ENCODE assay signal across 18 mouse cellular contexts in genomic region chr11:99333426-99333825, GRCm38 (mm10). TPM values are rescaled to one million over a fixed set of nuclear protein-coding genes. Genes with fewer than 3 reads are reported as not detected.
DNase-seq lines count a peak whose midpoint lies in the region; ATAC-seq lines count a peak whose summit lies in the region.
"Had no signal": no experiment of that assay in that cellular context is flagged by ENCODE, and none has a peak within 500 bp of the region (broad histone marks: within the 10 kb centered on the region; RNA-seq: fewer than 3 reads in every experiment).

No protein-coding gene starts in this region.

- H3K36me3 ChIP-seq in kidney, embryonic 16.5 days (ENCODE audit: insufficient read depth, low read length): no peaks in the 10 kb centered on the region
- no peaks in the 10 kb centered on the region for H3K36me3 ChIP-seq in liver, embryonic 11.5 days (ENCODE audit: control insufficient read depth, insufficient read depth, low read length)
- H3K36me3 ChIP-seq: liver, embryonic 15.5 days; neural tube, embryonic 12.5 days had no signal

- H3K4me1 ChIP-seq in kidney, embryonic 16.5 days (ENCODE audit: insufficient read depth, low read length): no peaks in the 10 kb centered on the region
- H3K4me1 ChIP-seq in liver, embryonic 11.5 days (replicated peaks; ENCODE audit: control insufficient read depth, insufficient read depth, low read length): no peaks in the 10 kb centered on the region
- H3K4me1 ChIP-seq: liver, embryonic 15.5 days; neural tube, embryonic 12.5 days had no signal

- H3K9me3 ChIP-seq in kidney, embryonic 16.5 days (ENCODE audit: low read length): no peaks in the 10 kb centered on the region
- no peaks in the 10 kb centered on the region for H3K9me3 ChIP-seq in liver, embryonic 11.5 days (ENCODE audit: control insufficient read depth, low read length)
- H3K9me3 ChIP-seq: liver, embryonic 15.5 days; neural tube, embryonic 12.5 days had no signal

- WGBS in kidney, embryonic 16.5 days: 38% methylated on average over 13 of the region's 13 CpGs
- WGBS in liver, embryonic 11.5 days: 75% methylated on average over 13 of the region's 13 CpGs

- DNase-seq in kidney, postnatal 4 days: peak; percentile 51
- peak; percentile 24 to 33 for DNase-seq in frontal cortex, postnatal 10 days (ENCODE audit: low spot score in 2 of 2)
- peak; percentile 62 for DNase-seq in layer of hippocampus, adult 9-10 months (ENCODE audit: low spot score)
- DNase-seq in left cerebral cortex, postnatal 36 days (ENCODE audit: low spot score in 2 of 2): peak; percentile 16 to 47
- DNase-seq in liver, embryonic 11.5 days (ENCODE audit: low spot score): no peak
- no peak for DNase-seq in thymus, adult 18-20 months
- no peak for DNase-seq in thymus, postnatal 0 days (ENCODE audit: low spot score)
- DNase-seq: gastrocnemius, postnatal 36 days had no signal

- no peak overlapping the region for H3K4me3 ChIP-seq in kidney, embryonic 16.5 days (ENCODE audit: low read length)
- no peak overlapping the region for H3K4me3 ChIP-seq in liver, embryonic 11.5 days (ENCODE audit: low read depth, low read length)
- H3K4me3 ChIP-seq: liver, embryonic 15.5 days; neural tube, embryonic 12.5 days had no signal

- no peak overlapping the region for H3K9ac ChIP-seq in kidney, embryonic 16.5 days (replicated peaks; ENCODE audit: low read length)
- H3K9ac ChIP-seq in liver, embryonic 11.5 days (ENCODE audit: low read depth, low read length): no peak overlapping the region
- H3K9ac ChIP-seq: liver, embryonic 15.5 days; neural tube, embryonic 12.5 days had no signal

- intact Hi-C loops in left cerebral cortex, postnatal 36 days (cut with DNase I): no loop called here

- H3K27me3 ChIP-seq in kidney, embryonic 16.5 days (ENCODE audit: insufficient read depth, low read length): no peaks in the 10 kb centered on the region
- no peaks in the 10 kb centered on the region for H3K27me3 ChIP-seq in liver, embryonic 11.5 days (replicated peaks; ENCODE audit: control insufficient read depth, insufficient read depth, low read length)
- H3K27me3 ChIP-seq: liver, embryonic 15.5 days; neural tube, embryonic 12.5 days had no signal

- no peak overlapping the region for H3K4me2 ChIP-seq in kidney, embryonic 16.5 days (replicated peaks; ENCODE audit: low read depth, low read length)
- no peak overlapping the region for H3K4me2 ChIP-seq in liver, embryonic 11.5 days
- H3K4me2 ChIP-seq: liver, embryonic 15.5 days; neural tube, embryonic 12.5 days had no signal

- no peak overlapping the region for H3K27ac ChIP-seq in kidney, embryonic 16.5 days (ENCODE audit: low read length)
- no peak overlapping the region for H3K27ac ChIP-seq in liver, embryonic 11.5 days (ENCODE audit: low read depth, low read length)
- H3K27ac ChIP-seq: liver, embryonic 15.5 days; neural tube, embryonic 12.5 days; stomach, postnatal 0 days had no signal

- no peak for ATAC-seq in kidney, embryonic 16.5 days (ENCODE audit: low FRiP score, low TSS enrichment)
- ATAC-seq in liver, embryonic 11.5 days (replicated peaks; ENCODE audit: low FRiP score): no peak
- ATAC-seq: CD4-positive, CD25-positive, alpha-beta regulatory T cell, adult 4 months; Patski had no signal

RNA-seq across cellular contexts. Expression of gene Krt26, which starts 4.3 kb away (rescaled TPM):
- not detected in 2 replicates for polyA plus RNA-seq in kidney, embryonic 16.5 days (2015; fragmentation: Nextera tagmentation; extraction: Ambion mirVana)
- total RNA-seq in left cerebral cortex, postnatal 36 days (2021): not detected
- polyA plus RNA-seq in liver, embryonic 11.5 days (2014; fragmentation: Nextera tagmentation; extraction: Ambion mirVana): not detected in 2 replicates
- polyA plus RNA-seq in thymus, postnatal 0 days (2015; fragmentation: Nextera tagmentation; extraction: Ambion mirVana): not detected in 2 replicates
- total RNA-seq: adrenal gland, adult 18-20 months; gastrocnemius, postnatal 36 days had no signal
- polyA plus RNA-seq: CD4-positive, CD25-positive, alpha-beta regulatory T cell, adult 4 months; heart, embryonic 16.5 days; large intestine, adult 2 months; liver, embryonic 15.5 days; Patski; stomach, postnatal 0 days had no signal

RNA-seq across cellular contexts. Expression of gene Krt25, which starts 10.7 kb away (rescaled TPM):
- polyA plus RNA-seq in kidney, embryonic 16.5 days (2015; fragmentation: Nextera tagmentation; extraction: Ambion mirVana): not detected in 2 replicates
- not detected for total RNA-seq in left cerebral cortex, postnatal 36 days (2021)
- not detected in 2 replicates for polyA plus RNA-seq in liver, embryonic 11.5 days (2014; fragmentation: Nextera tagmentation; extraction: Ambion mirVana)
- 0.35 and 0.39 TPM in 2 replicates for polyA plus RNA-seq in thymus, postnatal 0 days (2015; fragmentation: Nextera tagmentation; extraction: Ambion mirVana)
- total RNA-seq: adrenal gland, adult 18-20 months; gastrocnemius, postnatal 36 days had no signal
- polyA plus RNA-seq: CD4-positive, CD25-positive, alpha-beta regulatory T cell, adult 4 months; large intestine, adult 2 months; liver, embryonic 15.5 days; Patski had no signal

RNA-seq across cellular contexts. Expression of gene Krt27, which starts 17.5 kb away (rescaled TPM):
- not detected in 2 replicates for polyA plus RNA-seq in kidney, embryonic 16.5 days (2015; fragmentation: Nextera tagmentation; extraction: Ambion mirVana)
- not detected for total RNA-seq in left cerebral cortex, postnatal 36 days (2021)
- polyA plus RNA-seq in liver, embryonic 11.5 days (2014; fragmentation: Nextera tagmentation; extraction: Ambion mirVana): not detected in 2 replicates
- polyA plus RNA-seq in thymus, postnatal 0 days (2015; fragmentation: Nextera tagmentation; extraction: Ambion mirVana): 0.09 and 0.23 TPM in 2 replicates
- total RNA-seq: adrenal gland, adult 18-20 months; gastrocnemius, postnatal 36 days had no signal
- polyA plus RNA-seq: CD4-positive, CD25-positive, alpha-beta regulatory T cell, adult 4 months; heart, embryonic 16.5 days; intestine, embryonic 14.5 days; large intestine, adult 2 months; liver, embryonic 15.5 days; neural tube, embryonic 12.5 days; Patski; stomach, postnatal 0 days had no signal

RNA-seq across cellular contexts. Expression of gene Krt28, which starts 41.3 kb away (rescaled TPM):
- 0.12 and 0.35 TPM in 2 replicates for polyA plus RNA-seq in kidney, embryonic 16.5 days (2015; fragmentation: Nextera tagmentation; extraction: Ambion mirVana)
- not detected for total RNA-seq in left cerebral cortex, postnatal 36 days (2021)
- 0.32 TPM in 1 of 2 replicates, not detected in the other for polyA plus RNA-seq in liver, embryonic 11.5 days (2014; fragmentation: Nextera tagmentation; extraction: Ambion mirVana)
- polyA plus RNA-seq in thymus, postnatal 0 days (2015; fragmentation: Nextera tagmentation; extraction: Ambion mirVana): 0.27 and 0.30 TPM in 2 replicates
- total RNA-seq: adrenal gland, adult 18-20 months; gastrocnemius, postnatal 36 days had no signal
- polyA plus RNA-seq: CD4-positive, CD25-positive, alpha-beta regulatory T cell, adult 4 months; heart, embryonic 16.5 days; intestine, embryonic 14.5 days; liver, embryonic 15.5 days; Patski; stomach, postnatal 0 days had no signal

RNA-seq across cellular contexts. Expression of gene Krt24, which starts 48.4 kb away (rescaled TPM):
- polyA plus RNA-seq in kidney, embryonic 16.5 days (2015; fragmentation: Nextera tagmentation; extraction: Ambion mirVana): not detected in 2 replicates
- not detected for total RNA-seq in left cerebral cortex, postnatal 36 days (2021)
- polyA plus RNA-seq in liver, embryonic 11.5 days (2014; fragmentation: Nextera tagmentation; extraction: Ambion mirVana): not detected in 2 replicates
- polyA plus RNA-seq in thymus, postnatal 0 days (2015; fragmentation: Nextera tagmentation; extraction: Ambion mirVana): 0.72 and 0.75 TPM in 2 replicates
- total RNA-seq: adrenal gland, adult 18-20 months; gastrocnemius, postnatal 36 days had no signal
- polyA plus RNA-seq: CD4-positive, CD25-positive, alpha-beta regulatory T cell, adult 4 months; heart, embryonic 16.5 days; intestine, embryonic 14.5 days; large intestine, adult 2 months; liver, embryonic 15.5 days; Patski; stomach, postnatal 0 days had no signal

Comparison
In these comparisons a context has a peak if more than half of its experiments do, and no peak if none do; other contexts are left out.
1. DNase-seq: peak in kidney, postnatal 4 days (2 of 2), frontal cortex, postnatal 10 days (2 of 2), layer of hippocampus, adult 9-10 months (single experiment) and left cerebral cortex, postnatal 36 days (2 of 2); none in liver, embryonic 11.5 days (single experiment), thymus, adult 18-20 months (0 of 2) and thymus, postnatal 0 days (single experiment).